Mouse (Mus musculus): ENCODE measurements around the gene Rusc1.

Gene Rusc1

GRCm38 (mm10) chr3:89093175-89093574 lies at the start of gene Rusc1:
Gene Rusc1, minus strand, starts transcription at chr3:89093311.
- DNase-seq (ENCODE audit: low read depth) = peak; percentile 71

- no peak for DNase-seq (ENCODE audit: low read depth)
These were observed 43.3 kb upstream of the Rusc1 start for GRCm38 (mm10) chr3:89136365-89136764.

- no peak for DNase-seq (ENCODE audit: low read depth)
These were observed 42.8 kb upstream of the Rusc1 start, which contains the start of gene Pklr for GRCm38 (mm10) chr3:89135958-89136357. Gene Pklr, plus strand, starts transcription at chr3:89136142.

GRCm38 (mm10) chr3:89133752-89134151 lies 40.6 kb upstream of the Rusc1 start:
- DNase-seq (ENCODE audit: low read depth) = no peak

- no peak for DNase-seq (ENCODE audit: low read depth)
These were observed 39.9 kb upstream of the Rusc1 start for GRCm38 (mm10) chr3:89133063-89133450.

GRCm38 (mm10) chr3:89132285-89133062 lies 39.4 kb upstream of the Rusc1 start:
- no peak for DNase-seq (ENCODE audit: low read depth)

GRCm38 (mm10) chr3:89131816-89132215 lies 38.7 kb upstream of the Rusc1 start:
- no peak for DNase-seq (ENCODE audit: low read depth)

GRCm38 (mm10) chr3:89129908-89130307 lies 36.8 kb upstream of the Rusc1 start:
- no peak for DNase-seq (ENCODE audit: low read depth)

GRCm38 (mm10) chr3:89125981-89126380 lies 32.9 kb upstream of the Rusc1 start:
- DNase-seq (ENCODE audit: low read depth) = no peak

- no peak for DNase-seq (ENCODE audit: low read depth)
These were observed 31.1 kb upstream of the Rusc1 start for GRCm38 (mm10) chr3:89124241-89124640.

- DNase-seq (ENCODE audit: low read depth) = no peak
These were observed 30.2 kb upstream of the Rusc1 start for GRCm38 (mm10) chr3:89123313-89123712.

GRCm38 (mm10) chr3:89115522-89115921 lies 22.4 kb upstream of the Rusc1 start:
- peak; percentile 79 for DNase-seq (ENCODE audit: low read depth)

GRCm38 (mm10) chr3:89113058-89113457 lies 19.9 kb upstream of the Rusc1 start:
- DNase-seq (ENCODE audit: low read depth) = no peak

GRCm38 (mm10) chr3:89108146-89108545 lies 15.0 kb upstream of the Rusc1 start:
- DNase-seq (ENCODE audit: low read depth) = no peak

- no peak for DNase-seq (ENCODE audit: low read depth)
These were observed 14.4 kb upstream of the Rusc1 start for GRCm38 (mm10) chr3:89107545-89107944.

GRCm38 (mm10) chr3:89106881-89107280 lies 13.8 kb upstream of the Rusc1 start:
- no peak for DNase-seq (ENCODE audit: low read depth)

GRCm38 (mm10) chr3:89103291-89103595 lies 10.1 kb upstream of the Rusc1 start:
- no peak for DNase-seq (ENCODE audit: low read depth)

GRCm38 (mm10) chr3:89102495-89103290 lies 9.6 kb upstream of the Rusc1 start:
- no peak for DNase-seq (ENCODE audit: low read depth)

- peak; percentile 97 for DNase-seq (ENCODE audit: low read depth)
These were observed 8.8 kb upstream of the Rusc1 start, which contains the start of gene Fdps for GRCm38 (mm10) chr3:89101812-89102494. Gene Fdps, minus strand, starts transcription at chr3:89101959.

- no peak for DNase-seq (ENCODE audit: low read depth)
These were observed 8.3 kb upstream of the Rusc1 start for GRCm38 (mm10) chr3:89101459-89101811.

GRCm38 (mm10) chr3:89100811-89101210 lies 7.7 kb upstream of the Rusc1 start, which contains the start of gene Gm43738:
Gene Gm43738, minus strand, starts transcription at chr3:89101099.
- no peak for DNase-seq (ENCODE audit: low read depth)

- no peak for DNase-seq (ENCODE audit: low read depth)
These were observed 910 bp upstream of the Rusc1 start for GRCm38 (mm10) chr3:89094021-89094420.
